In the genomic region with DNA sequence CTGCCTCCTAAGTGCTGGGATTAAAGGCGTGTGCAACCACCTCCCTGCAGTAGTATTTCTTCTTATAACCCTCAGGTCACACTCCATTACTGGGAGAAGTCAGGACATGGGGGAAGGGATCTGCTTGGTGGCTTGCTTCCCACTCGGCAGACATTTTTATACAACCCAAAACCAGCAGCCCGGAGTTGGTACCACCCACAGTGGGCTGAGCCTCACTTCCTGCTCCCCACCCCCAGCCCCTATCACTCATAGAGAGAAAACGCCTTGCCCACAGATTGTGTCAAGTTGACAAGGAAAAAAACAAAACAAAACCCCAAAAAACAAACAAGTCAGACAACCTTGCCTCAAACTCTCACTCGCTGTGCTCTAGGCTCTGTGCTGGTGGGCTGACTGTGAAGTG, we compare ENCODE assay signal across 15 mouse cellular contexts. TPM values are rescaled to one million over a fixed set of nuclear protein-coding genes. Genes with fewer than 3 reads are reported as not detected.
DNase-seq lines count a peak whose midpoint lies in the region; ATAC-seq and TF ChIP-seq lines count a peak whose summit lies in the region.
"Had no signal": no experiment of that assay in that cellular context is flagged by ENCODE, and none has a peak within 500 bp of the region (broad histone marks: within the 10 kb centered on the region; RNA-seq: fewer than 3 reads in every experiment).

No protein-coding gene starts in this region.

- TF ChIP-seq POLR2A in cerebellum, adult 2 months (IDR thresholded peaks at IDR 0.05; ENCODE audit: borderline replicate concordance, insufficient read depth, low read length): no peak

- H3K4me1 ChIP-seq in cerebellum, adult 2 months (ENCODE audit: control insufficient read depth, insufficient read depth, low read length): peaks cover 55% of the 10 kb centered on the region
- peaks cover 16% of the 10 kb centered on the region for H3K4me1 ChIP-seq in liver, embryonic 16.5 days (ENCODE audit: control insufficient read depth, low read depth, low read length)
- H3K4me1 ChIP-seq in liver, embryonic 11.5 days (replicated peaks; ENCODE audit: control insufficient read depth, insufficient read depth, low read length): peaks cover 28% of the 10 kb centered on the region
- H3K4me1 ChIP-seq: neural tube, embryonic 12.5 days had no signal

- no peak overlapping the region for H3K4me3 ChIP-seq in cerebellum, adult 2 months (replicated peaks; ENCODE audit: insufficient read depth, low read depth, low read length)
- H3K4me3 ChIP-seq in liver, embryonic 16.5 days (ENCODE audit: low read depth, low read length): no peak overlapping the region
- H3K4me3 ChIP-seq in liver, embryonic 11.5 days (ENCODE audit: low read depth, low read length): no peak overlapping the region
- H3K4me3 ChIP-seq: embryonic facial prominence, embryonic 13.5 days; forebrain, embryonic 15.5 days; intestine, embryonic 15.5 days; neural tube, embryonic 12.5 days had no signal

- H3K36me3 ChIP-seq in liver, embryonic 16.5 days (ENCODE audit: control insufficient read depth, insufficient read depth): peaks cover 14% of the 10 kb centered on the region
- peaks cover 48% of the 10 kb centered on the region for H3K36me3 ChIP-seq in liver, embryonic 11.5 days (ENCODE audit: control insufficient read depth, insufficient read depth, low read length)

- WGBS in cerebellum, adult 2 months: 67% methylated on average over 5 of the region's 5 CpGs
- 37% methylated on average over 5 of the region's 5 CpGs for WGBS in liver, embryonic 16.5 days (ENCODE audit: insufficient replicate concordance)
- WGBS in liver, embryonic 11.5 days: 58% methylated on average over 5 of the region's 5 CpGs

- no peak for DNase-seq in cerebellum, adult 2 months
- DNase-seq in cerebellum, postnatal 36 days: no peak
- no peak for DNase-seq in liver, embryonic 11.5 days (ENCODE audit: low spot score)
- DNase-seq in adipocyte (ENCODE audit: low spot score): peak; percentile 69
- DNase-seq in B cell, adult 2 months: no peak
- DNase-seq in urinary bladder, postnatal 10 days (ENCODE audit: low spot score): no peak
- DNase-seq: adrenal gland, postnatal 36 days; cerebellum, adult 9-10 months; kidney, postnatal 4 days had no signal

- H3K27ac ChIP-seq in cerebellum, adult 2 months (ENCODE audit: insufficient read depth, low read length): peak overlapping the region; percentile 82
- peak overlapping the region; percentile 17 for H3K27ac ChIP-seq in liver, embryonic 16.5 days (ENCODE audit: low read length)
- H3K27ac ChIP-seq in liver, embryonic 11.5 days (ENCODE audit: low read depth, low read length): no peak overlapping the region
- H3K27ac ChIP-seq: embryonic facial prominence, embryonic 13.5 days; forebrain, embryonic 15.5 days; intestine, embryonic 15.5 days; neural tube, embryonic 12.5 days had no signal

- no peak for ATAC-seq in liver, embryonic 16.5 days (ENCODE audit: low read depth)
- ATAC-seq in liver, embryonic 11.5 days (replicated peaks; ENCODE audit: low FRiP score): no peak
- ATAC-seq in megakaryocyte, adult 5-6 weeks (ENCODE audit: poor library complexity, severe bottlenecking): peak; percentile 36; the same call in 1 of the 2 replicates
- ATAC-seq: forebrain, embryonic 15.5 days; intestine, embryonic 15.5 days had no signal

- H3K9me3 ChIP-seq in liver, embryonic 16.5 days (replicated peaks; ENCODE audit: control insufficient read depth, low read length): no peaks in the 10 kb centered on the region
- H3K9me3 ChIP-seq in liver, embryonic 11.5 days (ENCODE audit: control insufficient read depth, low read length): no peaks in the 10 kb centered on the region
- H3K9me3 ChIP-seq: embryonic facial prominence, embryonic 13.5 days; forebrain, embryonic 15.5 days; intestine, embryonic 15.5 days; neural tube, embryonic 12.5 days had no signal

- no peaks in the 10 kb centered on the region for H3K27me3 ChIP-seq in cerebellum, adult 2 months (ENCODE audit: control insufficient read depth, insufficient read depth, low read length)
- H3K27me3 ChIP-seq in liver, embryonic 16.5 days (ENCODE audit: control insufficient read depth, insufficient read depth, low read depth, low read length): no peaks in the 10 kb centered on the region
- no peaks in the 10 kb centered on the region for H3K27me3 ChIP-seq in liver, embryonic 11.5 days (replicated peaks; ENCODE audit: control insufficient read depth, insufficient read depth, low read length)
- H3K27me3 ChIP-seq: embryonic facial prominence, embryonic 13.5 days; forebrain, embryonic 15.5 days; intestine, embryonic 15.5 days; neural tube, embryonic 12.5 days had no signal

- TF ChIP-seq CTCF in cerebellum, adult 2 months (IDR thresholded peaks at IDR 0.05; ENCODE audit: borderline replicate concordance, insufficient read depth, low read depth, low read length): no peak

- no peak overlapping the region for H3K9ac ChIP-seq in liver, embryonic 16.5 days (ENCODE audit: low read depth, low read length)
- H3K9ac ChIP-seq in liver, embryonic 11.5 days (ENCODE audit: low read depth, low read length): no peak overlapping the region
- H3K9ac ChIP-seq: embryonic facial prominence, embryonic 13.5 days; forebrain, embryonic 15.5 days; intestine, embryonic 15.5 days; neural tube, embryonic 12.5 days had no signal

- H3K4me2 ChIP-seq in liver, embryonic 16.5 days (ENCODE audit: low read depth, low read length): no peak overlapping the region
- no peak overlapping the region for H3K4me2 ChIP-seq in liver, embryonic 11.5 days
- H3K4me2 ChIP-seq: embryonic facial prominence, embryonic 13.5 days; forebrain, embryonic 15.5 days; intestine, embryonic 15.5 days; neural tube, embryonic 12.5 days had no signal

RNA-seq across cellular contexts. Expression of gene Ywhag, which starts 21.2 kb away (rescaled TPM):
- 445 and 493 TPM in 2 replicates for polyA plus RNA-seq in cerebellum, adult 2 months (2012; rRNA removed)
- 59.2 and 60.1 TPM in 2 replicates for polyA plus RNA-seq in liver, embryonic 16.5 days (2015; fragmentation: Nextera tagmentation; extraction: Ambion mirVana)
- polyA plus RNA-seq in liver, embryonic 11.5 days (2014; fragmentation: Nextera tagmentation; extraction: Ambion mirVana): 97.3 and 99.8 TPM in 2 replicates
- total RNA-seq in megakaryocyte, adult 5-6 weeks (2015): 124 and 141 TPM in 2 replicates
- total RNA-seq in megakaryocyte, adult 5-6 weeks (2017): 72.4 and 88.1 TPM in 2 replicates

RNA-seq across cellular contexts. Expression of gene Hspb1, which starts 25.5 kb away (rescaled TPM):
- polyA plus RNA-seq in cerebellum, adult 2 months (2012; rRNA removed): 42.9 and 49.2 TPM in 2 replicates
- polyA plus RNA-seq in liver, embryonic 16.5 days (2015; fragmentation: Nextera tagmentation; extraction: Ambion mirVana): 9.8 and 19.9 TPM in 2 replicates
- 11.8 and 22.1 TPM in 2 replicates for polyA plus RNA-seq in liver, embryonic 11.5 days (2014; fragmentation: Nextera tagmentation; extraction: Ambion mirVana)
- total RNA-seq in megakaryocyte, adult 5-6 weeks (2015): not detected in 2 replicates
- total RNA-seq in megakaryocyte, adult 5-6 weeks (2017): not detected in 2 replicates
